Mouse (Mus musculus) v-Abl transformed pro-B cells (cell line): ENCODE data around the gene Aaed1.

Experiments
- in situ Hi-C, 2 experiments: fragments of 400-800 bp; cut with MboI; formaldehyde crosslinking; loops; one replicate each; pipeline ENCODE4 v1.15.1; 2025; ENCODE audit not compliant: unreplicated experiment in 2 of 2

Aaed1 gene

DNA sequence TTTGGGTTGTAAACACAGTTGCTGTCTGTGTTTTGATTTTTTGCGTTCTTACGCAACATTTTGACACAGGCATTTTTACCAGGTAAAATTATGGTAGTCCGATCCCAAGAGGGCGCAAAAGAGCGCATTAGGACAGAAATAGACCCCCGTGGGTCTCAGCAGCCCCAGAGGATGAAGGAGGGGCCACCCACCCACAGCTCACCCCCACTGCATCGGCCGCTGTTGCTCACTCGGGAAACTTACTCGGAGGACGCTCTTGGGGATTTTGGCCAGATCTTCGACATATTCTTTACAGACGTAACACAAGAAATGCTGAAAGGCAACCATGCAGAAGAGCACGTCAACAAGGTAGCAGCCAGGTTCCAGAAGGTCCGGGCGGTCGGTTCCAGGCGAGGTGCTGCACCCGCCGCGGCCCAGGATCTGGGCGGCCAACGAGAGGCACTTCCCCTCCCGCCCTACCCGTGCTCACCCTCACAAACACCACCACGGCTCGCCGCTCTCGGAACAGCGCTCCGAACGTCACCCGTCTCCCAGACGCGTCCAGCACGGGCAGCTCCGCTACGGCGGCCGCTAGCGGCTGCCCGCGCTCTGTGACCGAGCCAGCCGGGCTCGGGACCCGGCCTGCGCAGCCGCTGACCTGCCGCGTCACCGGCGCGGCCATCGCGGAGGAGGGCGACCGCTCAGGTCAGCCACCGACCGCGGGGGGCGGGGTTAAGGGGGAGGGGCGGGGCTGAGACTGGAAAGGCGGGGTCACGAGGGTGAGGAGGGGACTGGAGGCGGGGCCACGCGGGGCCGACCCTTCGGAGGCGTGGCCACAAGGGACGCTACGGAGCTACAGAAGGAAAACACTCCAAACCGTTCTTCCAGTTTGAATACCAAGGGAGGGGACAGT, at the start of gene Aaed1:
TSS of gene Aaed1 (minus strand) at position 687 of the 892 bp plus-strand sequence.
- in situ Hi-C loops = loop anchor here (5.0 to 25.0 kb wide), 5 partner anchors 65 to 1073 kb away; partner anchors contain the start of genes Mfsd14b (in 1 of the 2) and Zfp369 (in 1 of the 2)

DNA sequence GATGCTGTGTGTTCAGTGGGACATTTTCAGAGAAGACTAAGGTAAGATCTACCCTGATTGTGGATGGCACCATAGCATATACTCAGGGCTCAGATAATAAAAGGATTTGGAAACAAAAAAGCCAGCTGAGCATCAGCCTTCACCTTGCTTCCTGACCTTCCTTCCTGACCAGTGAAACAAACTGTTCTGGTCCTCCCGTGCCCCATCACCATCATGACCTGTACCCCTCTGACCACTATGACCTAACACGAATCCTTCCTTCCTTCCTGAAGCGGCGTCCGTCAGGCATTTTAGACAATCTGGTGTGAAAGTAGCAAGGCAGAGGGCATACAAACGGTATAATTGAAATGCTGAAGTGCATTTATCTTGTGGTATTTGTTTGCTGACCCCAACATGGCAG, 49.6 kb upstream of the Aaed1 start:
- in situ Hi-C loops = no loop called here

DNA sequence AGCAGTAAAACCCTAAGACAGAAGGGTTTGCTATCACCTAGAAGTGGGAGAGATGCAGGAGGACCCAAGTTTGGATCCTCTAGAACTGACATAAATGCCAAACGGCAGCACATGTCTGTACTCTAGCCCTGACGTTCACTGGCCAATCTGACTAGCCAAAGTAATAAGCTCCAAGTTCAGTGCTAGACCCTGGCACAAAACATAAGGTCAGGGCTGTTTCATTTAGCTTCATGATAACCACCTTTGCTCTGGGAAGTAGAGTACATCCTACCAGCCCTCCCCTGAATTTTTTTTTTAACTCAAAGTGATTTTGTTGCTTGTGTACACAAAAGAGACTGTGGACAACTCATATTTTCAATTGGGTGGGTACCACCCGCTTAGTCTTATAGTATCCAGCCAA, 48.5 kb upstream of the Aaed1 start:
- in situ Hi-C loops = no loop called here

DNA sequence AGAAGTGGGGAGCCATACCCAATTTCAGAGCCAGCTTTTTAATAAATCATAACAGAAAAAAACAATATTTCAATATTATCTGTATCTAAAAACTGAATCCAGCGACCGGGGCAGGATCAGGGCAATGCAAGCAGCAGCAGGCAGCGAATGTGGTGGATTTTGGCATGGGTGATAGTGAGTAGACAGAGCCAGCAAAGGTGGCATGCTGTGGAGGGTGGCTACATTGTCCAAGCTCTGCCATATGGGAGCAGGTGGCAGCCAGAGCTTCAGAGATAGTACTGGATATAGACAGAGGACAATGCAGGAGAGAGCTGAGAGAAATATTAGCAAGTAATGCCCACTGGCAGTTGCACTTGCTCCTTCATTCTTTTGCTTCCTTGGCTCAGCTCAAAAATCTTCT, 47.2 kb upstream of the Aaed1 start:
- in situ Hi-C loops = no loop called here

DNA sequence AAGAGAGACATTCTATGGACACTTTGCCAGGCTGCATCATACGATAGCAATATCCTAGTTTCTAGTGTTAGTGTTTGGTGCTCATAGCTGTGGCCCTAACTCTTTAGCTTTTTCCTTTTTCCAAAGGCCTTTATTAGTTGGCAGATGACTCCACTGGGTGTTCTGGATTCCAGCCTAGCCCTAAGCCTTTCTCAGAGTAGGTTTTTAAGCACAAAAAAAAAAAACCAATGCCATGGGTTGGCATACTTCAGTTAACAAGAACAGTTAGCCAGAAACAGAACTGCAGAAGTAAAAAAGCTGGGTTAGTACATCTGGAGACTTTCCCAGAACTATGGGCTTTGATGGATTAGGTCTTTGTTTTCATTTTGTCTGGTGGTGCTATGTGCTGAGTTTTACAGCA, 46.0 kb upstream of the Aaed1 start:
- in situ Hi-C loops = no loop called here

DNA sequence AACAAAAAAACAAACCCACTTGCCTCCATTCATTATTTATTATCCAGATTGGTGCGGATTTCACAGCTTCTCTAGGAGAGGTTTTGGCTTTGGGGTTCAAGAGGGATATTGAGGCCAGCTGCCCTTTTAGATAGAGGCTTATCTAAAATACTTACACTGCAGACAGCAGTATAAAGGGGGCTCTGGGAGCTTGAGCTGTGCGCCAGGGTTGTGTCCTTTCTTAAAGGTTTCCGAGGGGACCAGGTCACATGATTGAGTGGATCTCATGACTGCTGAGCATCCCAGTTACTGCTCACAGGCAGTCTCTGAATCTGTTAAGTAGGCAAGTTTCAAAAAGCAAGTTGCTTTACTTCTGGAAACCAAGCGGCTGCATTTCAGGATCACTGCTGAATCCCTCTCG, 44.9 kb upstream of the Aaed1 start:
- in situ Hi-C loops = no loop called here

DNA sequence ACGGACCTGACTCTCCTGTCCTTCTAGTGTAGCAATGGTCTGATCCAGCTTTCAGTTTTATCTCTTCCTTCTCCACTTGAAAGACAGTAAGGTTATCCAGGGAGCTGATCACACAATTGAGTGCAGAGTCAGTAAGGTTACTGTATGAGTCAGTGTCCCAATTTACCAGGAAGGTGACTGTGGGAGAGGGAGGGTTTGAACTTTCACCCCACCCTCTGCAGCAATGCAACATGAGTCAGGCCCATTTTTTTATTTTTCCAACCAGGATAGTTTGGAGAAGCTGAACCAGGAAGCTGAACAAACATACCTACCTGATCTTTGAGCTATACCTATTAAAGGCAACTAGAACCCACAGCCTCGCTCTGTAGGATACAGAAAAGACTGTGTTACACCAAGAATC, 37.0 kb upstream of the Aaed1 start:
- in situ Hi-C loops = no loop called here

DNA sequence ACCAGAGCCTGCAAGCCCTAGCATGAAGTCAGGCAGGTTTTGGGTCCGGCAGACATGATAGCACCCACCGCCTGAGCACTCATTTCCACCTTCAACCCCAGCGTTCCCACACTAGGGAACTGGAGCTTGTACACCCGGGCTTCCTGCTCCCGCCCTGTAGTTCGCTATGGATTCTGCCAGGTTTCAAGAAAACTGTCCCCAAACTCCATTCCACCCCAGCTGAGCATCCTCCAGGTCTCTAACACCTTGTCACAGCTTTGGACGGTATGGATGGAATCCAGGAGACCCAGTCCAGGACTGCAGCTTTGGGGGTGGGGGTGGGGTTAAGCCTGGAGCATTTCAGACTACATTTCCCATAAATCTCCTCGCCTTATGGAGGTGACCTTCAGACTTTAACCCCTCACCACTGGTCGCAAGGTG, 31.6 kb upstream of the Aaed1 start:
- in situ Hi-C loops = no loop called here

DNA sequence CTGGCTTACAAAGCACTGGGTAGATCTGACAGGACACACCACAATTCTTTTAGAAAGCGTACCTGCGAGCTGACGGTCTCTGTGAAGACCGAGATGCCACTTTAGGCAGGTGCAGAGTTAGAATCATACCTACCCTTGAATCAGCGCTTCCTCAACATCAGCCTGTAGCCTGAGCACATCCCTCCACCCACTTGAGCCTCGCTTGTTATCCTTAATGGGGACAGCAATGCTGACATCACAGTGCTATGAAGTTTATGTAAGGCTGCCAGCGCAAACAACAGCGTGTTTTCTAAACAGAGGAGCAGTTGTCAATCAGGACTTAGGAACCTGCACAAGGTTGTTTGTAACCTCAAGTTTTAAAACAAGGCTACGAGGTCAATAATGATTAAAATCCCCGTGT, 31.1 kb upstream of the Aaed1 start:
- in situ Hi-C loops = no loop called here

DNA sequence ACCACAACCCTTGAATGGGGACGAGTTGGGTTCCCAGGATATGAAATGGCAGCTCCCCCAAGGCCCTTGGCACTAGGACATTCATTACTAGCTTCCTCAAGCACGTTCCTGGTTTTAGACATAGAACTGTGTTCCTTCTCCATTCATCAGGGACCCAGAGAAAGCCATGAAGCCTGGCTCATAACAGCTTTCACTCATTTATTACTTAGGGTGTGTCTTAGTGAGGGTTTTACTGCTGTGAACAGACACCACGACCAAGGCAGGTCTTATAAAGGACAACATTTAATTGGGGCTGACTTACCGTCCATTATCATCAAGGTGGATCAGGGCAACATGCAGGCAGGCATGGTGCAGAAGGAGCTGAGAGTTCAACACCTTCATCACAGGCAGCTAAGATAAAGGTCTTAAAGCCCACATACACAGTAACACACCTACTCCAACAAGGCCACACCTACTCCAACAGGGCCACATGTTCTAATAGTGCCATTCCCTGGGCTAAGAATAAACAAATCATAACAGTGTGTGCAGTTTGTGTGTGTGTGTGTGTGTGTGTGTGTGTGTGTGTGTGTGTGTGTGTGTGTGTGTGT, 23.1 kb upstream of the Aaed1 start:
- in situ Hi-C loops = no loop called here

DNA sequence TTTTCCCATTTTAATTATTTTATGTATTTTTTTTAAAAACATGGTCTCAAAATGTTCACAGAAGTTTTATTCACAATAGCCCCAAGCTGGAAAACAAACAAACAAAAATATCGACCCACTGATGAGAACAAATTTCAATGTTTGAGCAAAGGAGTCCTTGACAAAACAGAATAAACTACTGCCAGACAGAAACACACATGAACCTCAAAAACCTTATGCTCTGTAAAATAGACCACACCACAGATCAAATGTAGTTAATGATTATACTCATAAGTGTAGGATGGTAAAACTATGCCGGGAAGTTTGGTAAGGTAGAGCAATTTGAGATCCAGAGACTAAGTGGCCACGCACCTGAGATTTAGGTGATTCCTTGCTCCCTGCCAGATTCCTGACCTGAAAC, 20.6 kb upstream of the Aaed1 start:
- in situ Hi-C loops = no loop called here

DNA sequence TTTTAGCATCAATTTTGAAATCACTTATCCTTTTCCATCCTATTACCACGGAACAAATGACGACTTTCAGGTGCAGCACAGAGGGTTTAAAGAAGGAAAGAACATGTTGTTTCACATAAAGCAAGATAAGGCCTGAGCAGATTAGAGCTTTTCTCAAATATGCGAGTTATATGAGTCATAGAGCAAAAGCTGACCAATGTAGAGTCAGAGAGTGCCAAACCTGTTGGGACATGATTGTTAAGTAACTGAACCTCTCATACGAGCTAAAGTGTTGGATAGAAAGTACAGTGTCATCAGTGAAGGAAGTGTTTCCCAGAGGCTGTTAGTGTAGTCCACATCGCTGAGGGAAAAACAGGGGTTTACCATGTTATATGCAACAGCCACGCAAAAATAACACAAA, 19.8 kb upstream of the Aaed1 start:
- in situ Hi-C loops = no loop called here

DNA sequence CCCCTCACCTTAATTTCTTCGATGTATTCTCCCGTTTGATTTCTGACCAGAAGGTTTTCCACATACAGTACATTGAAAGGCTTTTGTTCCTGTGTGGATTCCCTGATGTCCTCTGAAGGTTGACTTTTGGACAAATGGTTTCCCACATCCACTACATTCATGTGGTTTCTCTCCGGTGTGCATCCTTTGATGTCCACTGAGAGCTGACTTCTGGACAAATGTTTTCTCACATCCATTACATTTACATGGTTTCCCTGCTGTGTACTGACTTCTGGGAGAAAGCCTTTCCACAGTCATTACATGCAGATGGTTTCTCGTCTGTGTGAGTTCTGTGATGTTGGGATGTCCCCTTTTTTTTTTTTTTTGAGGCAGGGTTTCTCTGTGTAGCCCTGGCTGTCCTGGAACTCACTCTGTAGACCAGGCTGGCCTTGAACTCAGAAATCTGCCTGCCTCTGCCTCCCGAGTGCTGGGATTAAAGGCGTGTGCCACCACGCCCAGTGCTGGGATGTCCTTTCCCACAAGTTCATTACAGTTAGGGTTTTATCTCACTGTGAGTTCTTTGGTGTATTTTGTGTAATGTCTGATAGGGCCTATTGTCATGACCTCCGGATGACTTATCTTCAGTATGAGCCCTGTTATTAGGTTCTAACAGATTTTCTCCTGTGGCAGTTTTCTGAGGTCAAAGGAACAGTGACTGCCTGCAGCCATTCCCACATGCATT, 10.2 kb upstream of the Aaed1 start:
- in situ Hi-C loops = loop anchor here in 1 of 2 experiments (10.0 to 25.0 kb wide), 2 partner anchors 122 to 965 kb away; partner anchors contain the start of gene Zfp369

DNA sequence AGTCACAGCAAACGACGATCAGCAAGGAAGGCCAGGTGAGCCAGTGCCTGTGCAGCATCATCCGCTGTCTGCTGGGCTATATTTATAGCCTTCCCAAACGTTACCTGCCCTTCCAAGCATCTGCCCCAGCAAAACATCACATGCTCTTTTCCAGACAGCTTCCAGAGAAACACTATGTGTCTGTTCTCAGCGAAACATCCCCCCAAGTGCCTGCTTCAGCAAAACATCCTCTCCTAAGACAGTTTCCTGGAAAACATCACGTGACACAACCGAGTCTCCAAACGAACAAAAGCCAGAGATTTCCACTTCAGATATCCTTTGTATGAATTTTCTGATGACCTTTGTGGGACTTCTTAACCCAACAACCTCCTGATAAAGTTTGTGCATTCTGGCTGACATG, 7.8 kb upstream of the Aaed1 start:
- in situ Hi-C loops = loop anchor here in 1 of 2 experiments (10.0 to 25.0 kb wide), 2 partner anchors 124 to 967 kb away; partner anchors contain the start of gene Zfp369

DNA sequence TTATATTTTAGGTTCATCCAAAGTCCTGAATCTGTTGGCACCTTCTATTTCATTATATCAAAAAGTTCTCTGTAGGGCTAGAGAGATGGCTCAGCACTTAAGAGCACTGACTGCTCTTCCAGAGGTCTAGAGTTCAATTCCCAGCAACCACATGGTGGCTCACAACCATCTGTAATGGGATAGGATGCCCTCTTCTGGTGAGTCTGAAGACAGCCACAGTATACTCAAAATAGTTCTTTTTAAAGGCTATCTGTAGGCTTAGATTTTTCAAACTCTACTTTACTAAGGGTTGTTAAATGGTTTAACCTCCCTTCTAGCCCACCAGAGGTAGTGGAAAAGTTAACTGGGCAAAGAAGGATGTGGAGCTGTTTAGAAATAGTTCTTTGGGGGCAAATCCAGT, 7.3 kb upstream of the Aaed1 start:
- in situ Hi-C loops = loop anchor here (5.0 to 25.0 kb wide), 6 partner anchors 123 to 1065 kb away; partner anchors contain the start of genes Mfsd14b (in 1 of the 2) and Zfp369 (in 1 of the 2)

DNA sequence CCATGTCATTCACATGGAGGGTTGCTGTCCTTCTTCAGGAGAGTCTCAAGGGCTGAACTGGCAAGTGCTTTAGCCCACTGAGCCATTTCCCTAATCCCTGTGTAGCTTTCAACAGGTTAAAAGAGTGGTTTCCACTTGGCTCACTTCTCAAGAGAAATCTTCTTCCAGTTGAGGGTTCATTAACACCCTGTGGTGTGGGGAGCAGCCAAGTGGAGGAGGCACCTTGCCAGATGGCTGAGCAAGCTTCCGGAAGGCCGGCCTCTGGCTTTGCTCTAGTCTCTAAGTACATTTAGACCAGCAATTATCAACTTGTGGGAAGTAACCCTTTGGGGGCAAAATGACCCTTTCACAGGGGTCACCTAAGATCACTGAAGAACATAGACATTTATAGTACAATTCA, 5.8 kb upstream of the Aaed1 start:
- in situ Hi-C loops = loop anchor here (5.0 to 25.0 kb wide), 5 partner anchors 124 to 1066 kb away; partner anchors contain the start of genes Mfsd14b (in 1 of the 2) and Zfp369 (in 1 of the 2)

DNA sequence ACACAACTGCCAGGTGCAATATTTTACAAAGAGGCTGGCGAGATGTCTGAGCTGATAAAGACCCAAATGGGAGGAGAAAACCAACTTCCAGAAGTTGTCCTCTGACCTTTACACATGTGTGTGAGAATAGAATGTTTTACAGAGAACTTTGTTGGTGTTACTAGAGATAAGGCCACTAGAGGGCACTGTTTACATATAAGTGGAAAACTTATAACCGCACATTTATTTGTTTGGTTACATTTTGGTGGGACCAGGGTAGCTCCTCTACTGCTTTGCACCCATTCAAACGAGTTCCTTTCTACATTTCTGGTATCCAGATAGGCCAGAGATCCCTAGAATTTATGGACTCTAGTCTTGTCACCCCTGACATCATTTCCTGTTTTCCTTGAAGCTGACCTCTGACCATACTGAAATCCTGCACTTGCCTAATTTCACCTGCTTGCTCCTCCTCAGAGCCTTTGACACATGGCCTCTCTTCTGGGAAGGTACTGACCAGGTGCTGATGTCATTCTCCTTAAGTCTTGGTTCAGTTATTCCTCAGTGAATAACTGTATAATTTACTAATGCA, 3.1 kb upstream of the Aaed1 start:
- in situ Hi-C loops = loop anchor here (5.0 to 25.0 kb wide), 5 partner anchors 127 to 1069 kb away; partner anchors contain the start of genes Mfsd14b (in 1 of the 2) and Zfp369 (in 1 of the 2)

DNA sequence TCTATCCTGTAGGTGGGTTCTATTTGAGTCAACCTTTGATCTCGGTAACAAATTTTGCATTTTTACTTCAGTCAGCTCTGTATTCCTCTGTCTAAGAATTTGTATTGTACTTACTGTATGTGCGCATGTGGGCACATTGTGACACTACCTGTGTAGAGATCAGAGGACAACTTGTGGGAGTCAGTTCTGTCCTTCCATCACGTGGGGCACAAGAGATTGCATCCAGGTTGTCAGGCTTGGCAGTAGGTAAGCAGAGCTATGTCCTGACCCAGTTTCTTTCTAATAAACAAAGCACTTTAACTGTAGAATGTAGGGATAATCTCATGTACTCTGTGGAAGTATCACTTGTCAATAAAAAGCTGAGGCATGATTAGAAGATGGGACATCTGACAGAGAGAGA, 1.5 kb upstream of the Aaed1 start:
- in situ Hi-C loops = loop anchor here (5.0 to 25.0 kb wide), 5 partner anchors 67 to 1071 kb away; partner anchors contain the start of genes Mfsd14b (in 1 of the 2) and Zfp369 (in 1 of the 2)

DNA sequence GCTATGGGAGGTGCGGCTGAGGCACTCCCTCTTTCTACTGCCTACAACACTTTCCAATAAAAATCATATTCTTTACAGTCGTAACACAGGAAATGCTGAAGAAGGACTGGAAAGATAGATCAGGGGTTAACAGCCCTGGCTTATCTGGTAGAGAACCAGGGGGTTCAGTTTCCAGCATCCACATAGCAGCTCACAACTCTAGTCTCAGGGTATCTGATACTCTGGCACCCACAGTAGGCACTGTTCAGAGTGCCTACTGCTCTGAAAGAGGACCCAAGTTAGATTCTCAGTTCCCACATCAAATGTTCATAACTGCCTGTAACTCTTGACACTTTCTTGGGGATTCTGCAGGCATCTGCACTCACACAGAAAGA, 393 bp upstream of the Aaed1 start:
- in situ Hi-C loops = loop anchor here (5.0 to 25.0 kb wide), 5 partner anchors 66 to 1072 kb away; partner anchors contain the start of genes Mfsd14b (in 1 of the 2) and Zfp369 (in 1 of the 2)

DNA sequence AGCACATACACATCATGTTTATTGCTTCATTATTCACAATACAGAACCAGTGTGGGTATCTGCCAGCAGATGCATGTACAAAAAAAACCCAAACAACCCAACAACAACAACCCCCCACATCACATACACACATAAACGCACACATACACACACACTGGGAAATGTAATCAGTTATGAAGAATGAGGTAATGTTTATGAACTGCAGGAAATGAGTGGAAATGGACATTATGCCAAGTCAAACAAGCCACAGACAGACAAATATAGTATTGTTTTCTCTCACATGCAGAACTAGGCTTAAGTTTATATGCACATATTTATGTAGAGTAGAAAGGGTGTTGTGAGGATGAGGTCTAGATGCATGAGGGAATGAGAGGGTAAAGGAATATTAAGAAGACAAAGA, 1.2 kb downstream of the Aaed1 start:
- in situ Hi-C loops = loop anchor here (5.0 to 25.0 kb wide), 5 partner anchors 64 to 1074 kb away; partner anchors contain the start of genes Mfsd14b (in 1 of the 2) and Zfp369 (in 1 of the 2)
